Mouse (Mus musculus): Measurements from ENCODE around the gene Ms4a14. TPM values are rescaled to one million over a fixed set of nuclear protein-coding genes. Genes with fewer than 3 reads are reported as not detected.
"Not testable (repeated sequence)": the region's sequence is repeated elsewhere in the genome, so short reads cannot be mapped to it uniquely, and the experiment has no call there.

Ms4a14 gene
- polyA plus RNA-seq, 1 experiment from 2014 or later, result 0.02 TPM

DNA sequence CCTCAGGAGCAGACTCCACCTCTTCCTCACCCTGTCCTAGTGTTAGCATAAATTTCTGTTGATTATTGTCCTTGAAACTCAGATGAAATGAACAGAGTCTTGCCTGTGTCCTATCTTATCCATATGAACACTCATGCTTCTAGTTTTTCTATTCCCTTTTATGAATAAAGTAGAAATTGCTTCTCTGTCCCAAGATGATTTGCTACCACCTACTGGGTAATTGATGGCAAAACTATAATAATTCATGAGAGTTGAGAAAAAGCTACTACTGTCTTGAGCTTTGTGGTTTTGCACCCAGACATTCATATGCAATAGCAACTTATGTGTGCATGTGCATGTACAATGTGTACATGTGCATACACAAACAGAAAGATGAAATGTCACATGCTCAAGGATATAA lies 29.7 kb upstream of the Ms4a14 start:
- Histone ChIP-seq H3K4me1 (ENCODE audit: insufficient read depth) (no peaks in the 10 kb centered on the region), H3K27ac (ENCODE audit: low read depth) (no peak overlapping the region), H3K36me3 (replicated peaks; ENCODE audit: insufficient read depth, low read length) (no peaks in the 10 kb centered on the region), H3K4me3 (ENCODE audit: low read depth, low read length) (no peak overlapping the region), H3K4me2 (ENCODE audit: low read depth, low read length) (no peak overlapping the region), H3K9me3 (ENCODE audit: low read length) (no peaks in the 10 kb centered on the region), H3K27me3 (ENCODE audit: insufficient read depth, low read length) (no peaks in the 10 kb centered on the region), H3K9ac (replicated peaks) (no peak overlapping the region)
- DNase-seq (no peak), ATAC-seq (no peak)
- TF ChIP-seq EP300 (IDR thresholded peaks at IDR 0.05; ENCODE audit: low read depth), result no peak
- 0 out of 2 replicates have a peak, but pooled peaks have one; percentile 30 for TF ChIP-seq CTCF (IDR thresholded peaks at IDR 0.05; ENCODE audit: low read depth)

DNA sequence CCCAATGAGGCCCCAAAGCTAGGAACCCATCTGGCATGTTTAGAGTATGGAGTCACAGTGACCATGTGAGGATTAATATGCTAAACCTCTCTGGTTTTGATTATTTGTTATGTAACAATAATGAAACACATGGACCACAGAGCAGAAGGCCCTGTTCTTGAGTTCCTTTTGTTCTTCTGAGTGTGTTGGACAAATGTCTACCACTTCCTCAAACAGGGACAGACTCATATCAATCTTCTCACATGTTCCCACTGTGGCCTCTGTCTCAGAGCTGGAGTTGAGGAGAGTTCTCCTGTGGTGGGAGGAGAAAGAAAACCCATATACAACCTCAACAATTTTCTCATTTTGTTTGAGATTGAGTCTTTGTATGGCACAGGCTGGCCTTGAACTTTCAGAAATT lies 28.9 kb upstream of the Ms4a14 start:
- TF ChIP-seq EP300 (IDR thresholded peaks at IDR 0.05; ENCODE audit: low read depth) (no peak), CTCF (IDR thresholded peaks at IDR 0.05; ENCODE audit: low read depth) (no peak)
- no peaks in the 10 kb centered on the region for H3K36me3 ChIP-seq (replicated peaks; ENCODE audit: insufficient read depth, low read length)
- H3K9ac ChIP-seq (replicated peaks), result no peak overlapping the region
- no peaks in the 10 kb centered on the region for H3K27me3 ChIP-seq (ENCODE audit: insufficient read depth, low read length)
- H3K4me3 ChIP-seq (ENCODE audit: low read depth, low read length), result no peak overlapping the region
- H3K9me3 ChIP-seq (ENCODE audit: low read length), result no peaks in the 10 kb centered on the region
- H3K4me1 ChIP-seq (ENCODE audit: insufficient read depth), result no peaks in the 10 kb centered on the region
- ATAC-seq (no peak), DNase-seq (no peak)
- H3K4me2 ChIP-seq (ENCODE audit: low read depth, low read length), result no peak overlapping the region
- no peak overlapping the region for H3K27ac ChIP-seq (ENCODE audit: low read depth)

DNA sequence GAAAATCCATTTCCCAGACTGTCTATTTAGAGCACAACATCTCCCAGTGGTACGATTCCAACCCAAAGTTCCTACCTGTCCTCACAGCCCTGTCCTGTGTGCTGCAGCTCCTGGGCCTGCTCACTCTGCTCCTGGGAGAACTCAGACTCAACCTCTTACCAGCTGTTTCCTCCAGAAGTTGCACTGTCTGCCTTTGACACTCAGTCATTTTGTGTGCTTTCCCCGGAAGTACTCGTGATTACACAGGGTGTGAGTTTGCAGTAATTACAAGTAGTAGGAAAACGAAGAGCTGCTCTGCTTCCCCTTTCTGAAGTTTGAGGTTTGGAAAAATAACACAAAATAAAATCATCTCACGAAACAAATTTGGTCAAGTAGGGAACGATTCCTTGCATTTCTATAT lies 21.7 kb upstream of the Ms4a14 start, which contains the start of gene Ms4a7:
Ms4a7 (minus strand) TSS at position 215 of the 400 bp plus-strand sequence.
- H3K36me3 ChIP-seq (replicated peaks; ENCODE audit: insufficient read depth, low read length), result no peaks in the 10 kb centered on the region
- H3K4me2 ChIP-seq (ENCODE audit: low read depth, low read length), result no peak within 1 kb of the TSS
- no peak for DNase-seq
- H3K9me3 ChIP-seq (ENCODE audit: low read length), result no peaks in the 10 kb centered on the region
- H3K9ac ChIP-seq (replicated peaks), result no peak within 1 kb of the TSS
- no peak for ATAC-seq
- H3K4me1 ChIP-seq (ENCODE audit: insufficient read depth), result no peaks in the 10 kb centered on the region
- TF ChIP-seq CTCF (IDR thresholded peaks at IDR 0.05; ENCODE audit: low read depth) (no peak), EP300 (IDR thresholded peaks at IDR 0.05; ENCODE audit: low read depth) (no peak)
- no peak within 1 kb of the TSS for H3K27ac ChIP-seq (ENCODE audit: low read depth)
- no peak within 1 kb of the TSS for H3K4me3 ChIP-seq (ENCODE audit: low read depth, low read length)
- 33% methylated on average over 6 of the region's 6 CpGs for WGBS (ENCODE audit: insufficient replicate concordance)
- H3K27me3 ChIP-seq (ENCODE audit: insufficient read depth, low read length), result no peaks in the 10 kb centered on the region

DNA sequence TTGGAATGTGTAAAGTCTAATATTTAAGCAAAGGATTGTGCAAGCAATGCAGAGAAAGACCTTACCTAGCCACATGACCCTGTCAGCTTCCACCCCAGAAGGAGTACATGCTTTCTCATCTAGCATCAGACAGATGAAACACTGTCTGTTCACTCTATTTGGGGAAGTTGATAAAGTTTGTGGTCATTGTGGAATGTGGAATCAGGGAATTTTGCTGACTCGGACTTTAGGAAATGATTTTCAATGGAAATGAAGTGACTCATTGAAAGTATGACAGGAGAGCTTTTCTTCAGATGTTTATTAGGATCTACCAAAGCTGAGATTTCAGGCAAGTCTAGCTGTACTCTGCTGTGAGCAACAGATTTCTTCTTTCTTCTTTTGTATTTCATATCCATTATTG lies 6.9 kb upstream of the Ms4a14 start:
- 60% methylated on average over 1 of the region's 1 CpGs for WGBS (ENCODE audit: insufficient replicate concordance)
- H3K4me2 ChIP-seq (ENCODE audit: low read depth, low read length), result no peak overlapping the region
- TF ChIP-seq EP300 (IDR thresholded peaks at IDR 0.05; ENCODE audit: low read depth) (no peak), CTCF (IDR thresholded peaks at IDR 0.05; ENCODE audit: low read depth) (no peak)
- ATAC-seq, result no peak
- H3K27me3 ChIP-seq (ENCODE audit: insufficient read depth, low read length), result no peaks in the 10 kb centered on the region
- H3K9me3 ChIP-seq (ENCODE audit: low read length), result no peaks in the 10 kb centered on the region
- H3K4me3 ChIP-seq (ENCODE audit: low read depth, low read length), result no peak overlapping the region
- DNase-seq, result no peak
- no peak overlapping the region for H3K9ac ChIP-seq (replicated peaks)
- no peak overlapping the region for H3K27ac ChIP-seq (ENCODE audit: low read depth)
- no peaks in the 10 kb centered on the region for H3K4me1 ChIP-seq (ENCODE audit: insufficient read depth)
- no peaks in the 10 kb centered on the region for H3K36me3 ChIP-seq (replicated peaks; ENCODE audit: insufficient read depth, low read length)

DNA sequence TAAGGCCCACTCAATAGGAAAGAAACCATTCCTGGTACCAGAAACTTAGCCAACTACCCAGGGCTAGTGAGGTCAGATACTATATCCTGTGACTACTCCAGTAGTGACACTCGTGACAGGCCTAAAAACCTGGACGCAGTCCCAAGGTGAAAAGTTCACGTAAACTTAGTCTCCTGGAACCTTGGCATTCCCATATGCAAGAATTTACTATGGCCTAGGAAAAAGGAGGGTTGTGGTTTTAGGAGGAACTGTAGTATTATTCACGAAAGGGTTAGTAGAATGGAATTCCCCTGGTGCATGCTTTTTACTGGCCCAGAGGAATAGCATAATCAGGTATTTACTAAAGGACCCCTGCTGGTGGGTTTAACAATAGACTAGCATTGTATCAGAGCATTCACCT lies 2.5 kb upstream of the Ms4a14 start:
- Histone ChIP-seq H3K4me2 (ENCODE audit: low read depth, low read length) (no peak overlapping the region), H3K27me3 (ENCODE audit: insufficient read depth, low read length) (no peaks in the 10 kb centered on the region), H3K9ac (replicated peaks) (no peak overlapping the region), H3K27ac (ENCODE audit: low read depth) (no peak overlapping the region), H3K9me3 (ENCODE audit: low read length) (no peaks in the 10 kb centered on the region), H3K36me3 (replicated peaks; ENCODE audit: insufficient read depth, low read length) (no peaks in the 10 kb centered on the region), H3K4me1 (ENCODE audit: insufficient read depth) (no peaks in the 10 kb centered on the region), H3K4me3 (ENCODE audit: low read depth, low read length) (no peak overlapping the region)
- TF ChIP-seq CTCF (IDR thresholded peaks at IDR 0.05; ENCODE audit: low read depth) (no peak), EP300 (IDR thresholded peaks at IDR 0.05; ENCODE audit: low read depth) (no peak)
- 82% methylated on average over 4 of the region's 4 CpGs for WGBS (ENCODE audit: insufficient replicate concordance)
- no peak for ATAC-seq
- DNase-seq, result no peak

DNA sequence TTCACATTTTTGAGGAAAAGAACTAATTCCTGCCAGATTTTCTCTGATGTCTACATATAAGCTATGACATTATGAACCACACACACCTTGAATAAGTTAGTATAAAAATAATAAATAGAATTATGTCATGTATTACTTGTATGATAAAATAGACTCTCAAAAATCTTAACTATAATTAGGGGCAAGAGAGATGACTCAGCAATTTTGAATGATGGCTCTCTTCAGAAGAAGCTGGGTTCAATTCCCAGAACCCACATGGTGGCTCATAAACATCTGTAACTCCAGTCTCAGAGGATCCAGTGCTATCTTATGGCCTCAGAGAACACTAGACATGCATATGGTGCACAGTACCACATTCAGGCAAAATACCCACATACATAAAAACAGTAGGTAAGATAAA lies 5.4 kb downstream of the Ms4a14 start:
- ATAC-seq (no peak), DNase-seq (no peak)
- H3K9me3 ChIP-seq (ENCODE audit: low read length), result no peaks in the 10 kb centered on the region
- no peaks in the 10 kb centered on the region for H3K36me3 ChIP-seq (replicated peaks; ENCODE audit: insufficient read depth, low read length)
- no peaks in the 10 kb centered on the region for H3K4me1 ChIP-seq (ENCODE audit: insufficient read depth)
- TF ChIP-seq CTCF (IDR thresholded peaks at IDR 0.05; ENCODE audit: low read depth) (no peak), EP300 (IDR thresholded peaks at IDR 0.05; ENCODE audit: low read depth) (no peak)
- no peak overlapping the region for H3K27ac ChIP-seq (ENCODE audit: low read depth)
- no peak overlapping the region for H3K4me3 ChIP-seq (ENCODE audit: low read depth, low read length)
- H3K9ac ChIP-seq (replicated peaks), result no peak overlapping the region
- H3K4me2 ChIP-seq (ENCODE audit: low read depth, low read length), result no peak overlapping the region
- H3K27me3 ChIP-seq (ENCODE audit: insufficient read depth, low read length), result no peaks in the 10 kb centered on the region

DNA sequence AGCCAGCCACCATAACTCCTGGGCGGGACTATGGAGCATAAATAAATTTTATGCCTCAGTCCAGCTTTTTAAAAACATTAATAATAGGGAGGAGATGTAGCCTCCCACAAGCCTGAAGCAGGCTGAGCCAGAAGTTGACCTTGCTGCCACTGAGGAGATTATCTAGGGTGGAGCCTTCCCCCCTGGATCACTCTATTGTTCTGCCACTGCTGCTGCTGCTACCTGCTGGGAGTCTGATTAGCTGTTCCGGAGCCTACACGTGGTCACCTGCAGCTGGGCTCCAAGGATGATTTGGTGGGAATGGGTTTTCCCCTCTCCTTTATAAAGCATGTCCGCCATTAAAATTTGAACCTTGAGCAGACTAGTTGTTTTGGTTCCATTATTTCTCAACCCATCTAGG lies 14.7 kb downstream of the Ms4a14 start:
- H3K9ac ChIP-seq (replicated peaks); DNase-seq; H3K4me1 ChIP-seq (ENCODE audit: insufficient read depth); H3K4me3 ChIP-seq (ENCODE audit: low read depth, low read length); H3K36me3 ChIP-seq (replicated peaks; ENCODE audit: insufficient read depth, low read length); H3K27me3 ChIP-seq (ENCODE audit: insufficient read depth, low read length); H3K4me2 ChIP-seq (ENCODE audit: low read depth, low read length); H3K9me3 ChIP-seq (ENCODE audit: low read length); ATAC-seq; H3K27ac ChIP-seq (ENCODE audit: low read depth): not testable (repeated sequence)
- 48% methylated on average over 4 of the region's 4 CpGs for WGBS (ENCODE audit: insufficient replicate concordance)

Measured in liver, postnatal 0 days (tissue).